Mouse (Mus musculus): ENCODE measurements around the gene Taf12. TPM values are rescaled to one million over a fixed set of nuclear protein-coding genes. Genes with fewer than 3 reads are reported as not detected.

Gene Taf12
- polyA plus RNA-seq, 1 experiment from 2014 or later = 40.8 TPM

Other genes with a start within 250 kb of the Taf12 start
- gene Gm10300, start 199.7 kb upstream of the Taf12 start, polyA plus RNA-seq (2014; fragmentation: Nextera tagmentation; extraction: Ambion mirVana) = not detected in 2 replicates
- 73.3 and 82.9 TPM in 2 replicates for gene Epb41, start 199.1 kb upstream of the Taf12 start, polyA plus RNA-seq (2014; fragmentation: Nextera tagmentation; extraction: Ambion mirVana)
- gene Oprd1, start 129.9 kb upstream of the Taf12 start, polyA plus RNA-seq (2014; fragmentation: Nextera tagmentation; extraction: Ambion mirVana) = 0.50 and 0.63 TPM in 2 replicates
- gene Ythdf2, start 62.1 kb upstream of the Taf12 start, polyA plus RNA-seq (2014; fragmentation: Nextera tagmentation; extraction: Ambion mirVana) = 119 and 122 TPM in 2 replicates
- 34.7 and 36.7 TPM in 2 replicates for gene Gmeb1, start 12.8 kb upstream of the Taf12 start, polyA plus RNA-seq (2014; fragmentation: Nextera tagmentation; extraction: Ambion mirVana)
- 0.95 and 1.5 TPM in 2 replicates for gene Rab42, start 29.0 kb downstream of the Taf12 start, polyA plus RNA-seq (2014; fragmentation: Nextera tagmentation; extraction: Ambion mirVana)
- 66.8 and 73.1 TPM in 2 replicates for gene Trnau1ap, start 55.2 kb downstream of the Taf12 start, polyA plus RNA-seq (2014; fragmentation: Nextera tagmentation; extraction: Ambion mirVana)
- 20.0 and 22.4 TPM in 2 replicates for gene Rcc1, start 79.2 kb downstream of the Taf12 start, polyA plus RNA-seq (2014; fragmentation: Nextera tagmentation; extraction: Ambion mirVana)
- 8.1 and 9.2 TPM in 2 replicates for gene Phactr4, start 148.1 kb downstream of the Taf12 start, polyA plus RNA-seq (2014; fragmentation: Nextera tagmentation; extraction: Ambion mirVana)
- 8.5 and 10.7 TPM in 2 replicates for gene Med18, start 189.5 kb downstream of the Taf12 start, polyA plus RNA-seq (2014; fragmentation: Nextera tagmentation; extraction: Ambion mirVana)
- 6.7 and 7.1 TPM in 2 replicates for gene Sesn2, start 236.1 kb downstream of the Taf12 start, polyA plus RNA-seq (2014; fragmentation: Nextera tagmentation; extraction: Ambion mirVana)